Comparison of ENCODE assay signal across 21 mouse cellular contexts in the genomic region with DNA sequence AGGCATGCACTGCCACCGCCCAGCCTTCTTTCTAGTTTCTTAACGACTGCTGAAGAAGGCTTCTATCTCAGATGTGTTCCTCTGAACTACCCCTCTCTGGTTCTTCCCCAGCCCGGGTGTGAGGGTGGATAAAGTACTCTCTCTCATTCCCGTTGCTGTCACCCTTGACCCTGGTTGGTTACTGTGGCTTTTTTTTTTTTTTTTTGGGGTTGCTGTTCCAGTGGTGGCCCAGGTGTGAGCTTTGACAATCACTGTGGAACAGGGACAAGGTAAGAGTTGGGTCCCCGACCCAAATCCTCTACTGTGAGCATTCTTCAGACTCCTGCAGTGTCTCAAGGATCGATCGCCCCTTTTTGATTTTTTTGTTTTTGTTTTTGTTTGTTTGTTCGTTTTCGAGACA.
"Had no signal": no experiment of that assay in that cellular context is flagged by ENCODE, and none has a peak within 500 bp of the region (broad histone marks: within the 10 kb centered on the region; RNA-seq: fewer than 3 reads in every experiment).

No protein-coding gene starts in this region.

- H3K36me3 ChIP-seq: limb, embryonic 10.5 days; limb, embryonic 12.5 days; limb, embryonic 13.5 days; limb, embryonic 15.5 days; liver, embryonic 12.5 days; liver, embryonic 13.5 days; liver, embryonic 15.5 days; lung, embryonic 15.5 days; midbrain, embryonic 10.5 days; midbrain, embryonic 12.5 days; midbrain, embryonic 13.5 days; midbrain, embryonic 15.5 days had no signal

- H3K4me2 ChIP-seq: limb, embryonic 12.5 days; limb, embryonic 13.5 days; limb, embryonic 15.5 days; liver, embryonic 11.5 days; liver, embryonic 12.5 days; liver, embryonic 13.5 days; liver, embryonic 15.5 days; lung, embryonic 15.5 days; midbrain, embryonic 11.5 days; midbrain, embryonic 12.5 days; midbrain, embryonic 13.5 days; midbrain, embryonic 15.5 days had no signal

- H3K27ac ChIP-seq: limb, embryonic 12.5 days; limb, embryonic 15.5 days; liver, embryonic 12.5 days; liver, embryonic 13.5 days; liver, embryonic 14.5 days; liver, embryonic 15.5 days; lung, embryonic 15.5 days; macrophage had no signal

- H3K9me3 ChIP-seq: limb, embryonic 10.5 days; limb, embryonic 12.5 days; limb, embryonic 13.5 days; limb, embryonic 15.5 days; liver, embryonic 12.5 days; liver, embryonic 13.5 days; liver, embryonic 15.5 days; lung, embryonic 15.5 days; megakaryocyte, embryonic 14.5 days; midbrain, embryonic 10.5 days; midbrain, embryonic 12.5 days; midbrain, embryonic 13.5 days; midbrain, embryonic 15.5 days had no signal

- H3K4me3 ChIP-seq: left cerebral cortex, adult 2 months; limb, embryonic 10.5 days; limb, embryonic 12.5 days; limb, embryonic 13.5 days; limb, embryonic 15.5 days; liver, embryonic 12.5 days; liver, embryonic 13.5 days; liver, embryonic 15.5 days; lung, embryonic 15.5 days; megakaryocyte, embryonic 14.5 days; midbrain, embryonic 10.5 days; midbrain, embryonic 12.5 days; midbrain, embryonic 13.5 days; midbrain, embryonic 15.5 days; myocyte had no signal

- H3K9ac ChIP-seq: limb, embryonic 12.5 days; limb, embryonic 13.5 days; limb, embryonic 15.5 days; liver, embryonic 12.5 days; liver, embryonic 13.5 days; liver, embryonic 14.5 days; liver, embryonic 15.5 days; liver, postnatal 0 days; lung, embryonic 14.5 days; lung, embryonic 15.5 days; midbrain, embryonic 12.5 days; midbrain, embryonic 15.5 days had no signal

- H3K27me3 ChIP-seq: limb, embryonic 12.5 days; limb, embryonic 13.5 days; limb, embryonic 15.5 days; lung, embryonic 15.5 days; megakaryocyte, embryonic 14.5 days; midbrain, embryonic 12.5 days; midbrain, embryonic 13.5 days; midbrain, embryonic 15.5 days had no signal
